Mouse (Mus musculus): ENCODE results near the gene Grk2.
"Not testable (repeated sequence)": the region's sequence is repeated elsewhere in the genome, so short reads cannot be mapped to it uniquely, and the experiment has no call there.

- TF ChIP-seq CTCF (IDR thresholded peaks at IDR 0.05; ENCODE audit: borderline replicate concordance, insufficient read depth, low read depth, low read length); POLR2A (IDR thresholded peaks at IDR 0.05; ENCODE audit: borderline replicate concordance, insufficient read depth, low read length): not testable (repeated sequence)
Measured at GRCm38 (mm10) chr19:4248683-4249082, 57.3 kb downstream of the Grk2 start.

All from cerebellum, adult 2 months (tissue).